Mouse (Mus musculus) liver, embryonic 12.5 days (tissue): ENCODE results near the gene Gen1. TPM values are rescaled to one million over a fixed set of nuclear protein-coding genes. Genes with fewer than 3 reads are reported as not detected.

Experiments
- ATAC-seq: fragments of 200-750 bp; cut with Nextera tagmentation; 2 replicates; pipeline ENCODE4 v1.8.0; 2017; ENCODE audit warnings: moderate number of reproducible peaks, mild to moderate bottlenecking, moderate library complexity
- H3K27ac ChIP-seq: fragments of 300-500 bp; sonication (generic); 2 replicates; pipeline ENCODE4 v1.5.1; 2016; ENCODE audit warnings: mild to moderate bottlenecking
- H3K27me3 ChIP-seq: fragments of 300-500 bp; sonication (generic); replicated peaks from 2 replicates; pipeline ENCODE4 v1.6.1; 2016; ENCODE audit warnings: mild to moderate bottlenecking, moderate library complexity
- H3K36me3 ChIP-seq: fragments of 300-500 bp; sonication (generic); 2 replicates; pipeline ENCODE4 v1.6.1; 2016; ENCODE audit warnings: mild to moderate bottlenecking, moderate library complexity
- H3K4me1 ChIP-seq: fragments of 300-500 bp; sonication (generic); 2 replicates; pipeline ENCODE4 v1.6.1; 2016
- H3K4me2 ChIP-seq: fragments of 300-500 bp; sonication (generic); 2 replicates; pipeline ENCODE4 v1.6.1; 2016; ENCODE audit warnings: mild to moderate bottlenecking, moderate library complexity
- H3K4me3 ChIP-seq: fragments of 300-500 bp; sonication (generic); 2 replicates; pipeline ENCODE4 v1.5.1; 2016; ENCODE audit warnings: mild to moderate bottlenecking, moderate library complexity
- H3K9ac ChIP-seq: fragments of 300-500 bp; sonication (generic); 2 replicates; pipeline ENCODE4 v1.6.1; 2016; ENCODE audit warnings: mild to moderate bottlenecking, moderate library complexity
- H3K9me3 ChIP-seq: fragments of 300-500 bp; sonication (generic); replicated peaks from 2 replicates; pipeline ENCODE4 v1.6.1; 2016; ENCODE audit warnings: mild to moderate bottlenecking, moderate library complexity
- WGBS: fragments of 180-500 bp; shearing (Covaris S2); methylation state at CpG from one replicate; pipeline ENCODE4 v1.1.7; 2016; ENCODE audit not compliant: insufficient replicate concordance; 5-methylcytosine and 5-hydroxymethylcytosine counted together
- polyA plus RNA-seq: library from polyadenylated mRNA; unstranded; fragments of >200 nt; fragmentation: Nextera tagmentation; extraction: Ambion mirVana; gene quantifications from 2 replicates; pipeline ENCODE4 v1.2.1, GENCODE M21; 2016

Gene Gen1
- polyA plus RNA-seq, 1 experiment from 2014 or later: 16.2 TPM

DNA sequence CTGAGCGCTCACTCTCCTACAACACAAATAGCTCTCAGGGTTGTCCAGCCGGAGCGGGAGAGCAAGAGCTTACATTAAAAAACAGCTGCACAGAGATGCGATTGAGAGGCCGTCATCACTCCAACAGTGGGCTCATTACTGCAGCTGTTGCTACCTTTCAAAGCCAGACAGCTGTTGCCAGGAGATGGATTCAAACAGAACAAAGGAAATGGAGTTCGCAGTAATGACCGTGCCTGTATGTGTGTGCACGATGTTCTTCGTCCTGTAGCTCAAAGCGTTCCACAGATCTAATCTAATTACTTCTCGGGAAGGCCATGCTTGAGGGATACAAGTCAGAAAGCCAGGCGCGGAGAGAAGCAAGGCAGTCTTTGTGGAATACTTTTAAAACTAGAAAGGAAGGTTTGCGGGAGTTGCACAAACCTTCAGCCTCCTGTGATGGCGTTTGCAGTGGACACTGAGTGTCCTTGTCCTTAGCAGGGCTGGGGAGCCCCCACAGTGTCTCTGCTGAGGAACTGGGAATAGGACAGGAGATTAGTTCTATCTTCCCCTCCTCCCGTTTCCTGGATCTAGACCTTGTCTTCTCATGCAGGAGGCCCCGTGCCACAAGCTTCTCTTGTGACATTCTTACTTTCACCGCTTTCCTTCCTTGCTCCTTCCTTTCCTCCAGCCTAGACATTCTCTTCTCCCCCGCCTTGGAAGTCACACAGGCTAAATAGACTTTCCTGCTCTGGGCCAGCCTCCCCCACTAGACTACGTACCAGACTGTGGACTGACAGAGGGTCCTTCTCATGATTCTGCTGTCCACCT is 43.9 kb downstream of the Gen1 start:
- Histone ChIP-seq H3K9ac (no peak overlapping the region), H3K4me1 (no peaks in the 10 kb centered on the region), H3K4me3 (no peak overlapping the region), H3K27me3 (no peaks in the 10 kb centered on the region), H3K36me3 (no peaks in the 10 kb centered on the region), H3K27ac (no peak overlapping the region), H3K4me2 (no peak overlapping the region), H3K9me3 (no peaks in the 10 kb centered on the region)
- WGBS: 61% methylated on average over 20 of the region's 20 CpGs
- ATAC-seq: no peak

GRCm38 (mm10) chr12:11217726-11218250 is 47.8 kb downstream of the Gen1 start:
- Histone ChIP-seq H3K9ac (no peak overlapping the region), H3K4me2 (no peak overlapping the region), H3K9me3 (no peaks in the 10 kb centered on the region), H3K4me1 (no peaks in the 10 kb centered on the region), H3K4me3 (no peak overlapping the region), H3K27me3 (no peaks in the 10 kb centered on the region), H3K36me3 (no peaks in the 10 kb centered on the region), H3K27ac (no peak overlapping the region)
- no peak for ATAC-seq
- 49% methylated on average over 7 of the region's 7 CpGs for WGBS

DNA sequence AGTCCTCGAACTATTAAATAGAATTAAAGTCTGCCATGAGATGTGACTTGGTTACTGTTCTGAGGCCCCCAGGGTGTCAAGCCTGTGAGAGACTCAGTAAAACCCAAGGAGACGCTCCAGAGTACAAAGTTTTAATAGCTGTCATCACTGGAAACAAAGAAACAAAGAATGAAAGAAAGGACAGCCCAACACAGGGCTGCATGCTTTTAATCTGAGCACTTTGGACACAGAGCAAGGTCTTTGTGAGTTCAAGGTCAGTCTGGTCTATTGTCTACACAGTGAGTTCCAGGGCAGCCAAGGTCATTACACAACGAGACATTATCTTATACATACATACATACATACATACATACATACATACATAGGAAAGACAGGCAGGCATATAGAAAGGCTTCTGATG is 49.1 kb downstream of the Gen1 start:
- no peak for ATAC-seq
- no peak overlapping the region for H3K4me2 ChIP-seq
- H3K9me3 ChIP-seq: no peaks in the 10 kb centered on the region
- H3K27ac ChIP-seq: no peak overlapping the region
- no peaks in the 10 kb centered on the region for H3K36me3 ChIP-seq
- no peak overlapping the region for H3K4me3 ChIP-seq
- no peak overlapping the region for H3K9ac ChIP-seq
- no peaks in the 10 kb centered on the region for H3K27me3 ChIP-seq
- H3K4me1 ChIP-seq: no peaks in the 10 kb centered on the region
- WGBS: 64% methylated on average over 3 of the region's 3 CpGs

GRCm38 (mm10) chr12:11215555-11215954 is 50.0 kb downstream of the Gen1 start:
- no peaks in the 10 kb centered on the region for H3K27me3 ChIP-seq
- WGBS: 61% methylated on average over 2 of the region's 2 CpGs

DNA sequence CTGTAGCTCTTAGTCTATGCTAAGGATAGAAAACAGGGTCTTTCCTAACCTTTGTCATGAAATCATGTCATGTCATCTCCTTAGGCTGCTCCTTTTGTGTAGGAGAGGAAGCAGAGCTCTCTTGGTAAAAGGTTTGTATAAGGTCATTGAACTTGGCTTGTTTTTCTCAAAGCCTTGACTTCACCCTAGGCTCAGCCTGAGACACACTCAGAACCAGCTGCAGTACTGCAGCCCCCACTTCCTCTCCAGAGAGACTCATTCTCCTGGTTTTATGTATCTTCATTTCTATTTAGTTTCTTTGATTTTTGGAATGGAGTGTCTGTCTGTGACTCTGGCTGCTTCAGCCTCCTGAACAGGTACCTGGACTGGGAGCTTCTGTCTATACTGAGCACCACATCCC is 50.8 kb downstream of the Gen1 start:
- Histone ChIP-seq H3K4me3 (no peak overlapping the region), H3K4me2 (no peak overlapping the region), H3K27me3 (no peaks in the 10 kb centered on the region), H3K9ac (no peak overlapping the region), H3K36me3 (no peaks in the 10 kb centered on the region), H3K27ac (no peak overlapping the region), H3K4me1 (no peaks in the 10 kb centered on the region), H3K9me3 (no peaks in the 10 kb centered on the region)
- ATAC-seq: no peak

More at GRCm38 (mm10) chr12:11215555-11215954, 50.0 kb downstream of the Gen1 start:
- ATAC-seq: no peak
- Histone ChIP-seq H3K9me3 (no peaks in the 10 kb centered on the region), H3K4me2 (no peak overlapping the region), H3K4me3 (no peak overlapping the region), H3K9ac (no peak overlapping the region), H3K4me1 (no peaks in the 10 kb centered on the region), H3K27ac (no peak overlapping the region), H3K36me3 (no peaks in the 10 kb centered on the region)

- ATAC-seq: no peak
- Histone ChIP-seq H3K27me3 (no peaks in the 10 kb centered on the region), H3K4me1 (no peaks in the 10 kb centered on the region), H3K9ac (no peak overlapping the region), H3K36me3 (no peaks in the 10 kb centered on the region), H3K9me3 (no peaks in the 10 kb centered on the region), H3K4me2 (no peak overlapping the region), H3K4me3 (no peak overlapping the region), H3K27ac (no peak overlapping the region)
- 52% methylated on average over 1 of the region's 1 CpGs for WGBS
Measured at GRCm38 (mm10) chr12:11212881-11213280, 52.7 kb downstream of the Gen1 start.

GRCm38 (mm10) chr12:11210361-11210760 is 55.2 kb downstream of the Gen1 start:
- Histone ChIP-seq H3K4me1 (no peaks in the 10 kb centered on the region), H3K9me3 (no peaks in the 10 kb centered on the region), H3K36me3 (no peaks in the 10 kb centered on the region), H3K9ac (no peak overlapping the region), H3K4me2 (no peak overlapping the region), H3K27me3 (no peaks in the 10 kb centered on the region), H3K27ac (no peak overlapping the region), H3K4me3 (no peak overlapping the region)
- 50% methylated on average over 3 of the region's 3 CpGs for WGBS
- ATAC-seq: no peak

DNA sequence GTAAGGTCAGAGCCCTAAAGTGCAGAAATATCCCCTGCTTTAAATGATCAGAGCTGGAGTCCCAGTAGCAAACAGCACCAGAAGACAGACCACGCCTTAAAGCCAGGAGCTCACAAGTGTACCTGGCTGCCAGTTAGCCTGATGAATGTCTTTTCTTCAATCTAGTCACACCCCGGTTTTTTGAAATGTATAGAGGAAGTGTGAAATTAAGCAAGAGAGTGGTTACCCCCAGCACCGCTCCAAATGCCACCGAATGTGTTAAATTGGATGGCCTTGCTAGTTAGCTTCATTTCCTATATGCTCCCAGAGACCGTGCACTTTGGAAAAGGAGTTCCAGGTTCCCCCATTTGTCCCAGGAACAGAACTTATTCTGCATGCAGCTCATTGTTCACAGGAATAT is 56.0 kb downstream of the Gen1 start:
- H3K9ac ChIP-seq: no peak overlapping the region
- H3K27me3 ChIP-seq: no peaks in the 10 kb centered on the region
- WGBS: 37% methylated on average over 5 of the region's 5 CpGs
- H3K9me3 ChIP-seq: no peaks in the 10 kb centered on the region
- no peak overlapping the region for H3K4me2 ChIP-seq
- no peak overlapping the region for H3K4me3 ChIP-seq
- ATAC-seq: no peak
- no peaks in the 10 kb centered on the region for H3K36me3 ChIP-seq
- no peaks in the 10 kb centered on the region for H3K4me1 ChIP-seq
- H3K27ac ChIP-seq: no peak overlapping the region

- no peaks in the 10 kb centered on the region for H3K27me3 ChIP-seq
- H3K27ac ChIP-seq: no peak within 1 kb of the TSS
- WGBS: 43% methylated on average over 5 of the region's 5 CpGs
- H3K9me3 ChIP-seq: no peaks in the 10 kb centered on the region
- H3K4me1 ChIP-seq: no peaks in the 10 kb centered on the region
- H3K36me3 ChIP-seq: no peaks in the 10 kb centered on the region
- H3K9ac ChIP-seq: no peak within 1 kb of the TSS
- no peak within 1 kb of the TSS for H3K4me2 ChIP-seq
- ATAC-seq: no peak
- H3K4me3 ChIP-seq: no peak within 1 kb of the TSS
Measured at GRCm38 (mm10) chr12:11208872-11209271, 56.7 kb downstream of the Gen1 start, which contains the start of gene Msgn1. Gene Msgn1 (minus strand): TSS chr12:11208972.

- Histone ChIP-seq H3K9ac (no peak overlapping the region), H3K36me3 (no peaks in the 10 kb centered on the region), H3K27me3 (no peaks in the 10 kb centered on the region), H3K4me3 (no peak overlapping the region), H3K9me3 (no peaks in the 10 kb centered on the region), H3K4me1 (no peaks in the 10 kb centered on the region), H3K4me2 (no peak overlapping the region), H3K27ac (no peak overlapping the region)
- 62% methylated on average over 4 of the region's 4 CpGs for WGBS
- no peak for ATAC-seq
Measured at GRCm38 (mm10) chr12:11206321-11206720, 59.3 kb downstream of the Gen1 start.

- no peaks in the 10 kb centered on the region for H3K36me3 ChIP-seq
- H3K9ac ChIP-seq: no peak overlapping the region
- H3K4me2 ChIP-seq: no peak overlapping the region
- WGBS: 63% methylated on average over 18 of the region's 18 CpGs
- H3K4me1 ChIP-seq: no peaks in the 10 kb centered on the region
- H3K9me3 ChIP-seq: no peaks in the 10 kb centered on the region
- no peaks in the 10 kb centered on the region for H3K27me3 ChIP-seq
- ATAC-seq: no peak
- H3K4me3 ChIP-seq: no peak overlapping the region
- H3K27ac ChIP-seq: no peak overlapping the region
Measured at GRCm38 (mm10) chr12:11203694-11204665, 61.6 kb downstream of the Gen1 start.

- ATAC-seq: no peak
- H3K4me1 ChIP-seq: no peaks in the 10 kb centered on the region
- no peak overlapping the region for H3K4me2 ChIP-seq
- no peaks in the 10 kb centered on the region for H3K9me3 ChIP-seq
- WGBS: 71% methylated on average over 8 of the region's 8 CpGs
- H3K4me3 ChIP-seq: no peak overlapping the region
- no peak overlapping the region for H3K27ac ChIP-seq
- no peaks in the 10 kb centered on the region for H3K27me3 ChIP-seq
- no peaks in the 10 kb centered on the region for H3K36me3 ChIP-seq
- no peak overlapping the region for H3K9ac ChIP-seq
Measured at GRCm38 (mm10) chr12:11202476-11202875, 63.1 kb downstream of the Gen1 start.
